Mouse (Mus musculus): ENCODE data around the gene Trim66.

GRCm38 (mm10) chr7:109467591-109467990 lies 40.3 kb downstream of the Trim66 start:
- TF ChIP-seq CTCF (IDR thresholded peaks at IDR 0.05; ENCODE audit: control insufficient read depth, insufficient read depth, low read length) (no peak), POLR2A (IDR thresholded peaks at IDR 0.05; ENCODE audit: borderline replicate concordance, control insufficient read depth, low read depth, low read length) (no peak)

Measured in bone marrow, adult 2 months (tissue).